Mouse (Mus musculus) macrophage (primary cell): ENCODE data around the gene 2410004B18Rik. TPM values are rescaled to one million over a fixed set of nuclear protein-coding genes. Genes with fewer than 3 reads are reported as not detected.
"Not testable (repeated sequence)": the region's sequence is repeated elsewhere in the genome, so short reads cannot be mapped to it uniquely, and the experiment has no call there.

Experiments used
- H3K27ac ChIP-seq: fragments of 350-480 bp; formaldehyde crosslinking; 2 replicates; pipeline ENCODE4 v1.9.0; 2021
- H3K36me3 ChIP-seq: fragments of 350-480 bp; formaldehyde crosslinking; 2 replicates; pipeline ENCODE4 v1.9.0; 2021; ENCODE audit errors: inconsistent target
- H3K4me3 ChIP-seq: fragments of 350-480 bp; formaldehyde crosslinking; 2 replicates; pipeline ENCODE4 v1.9.0; 2021; ENCODE audit errors: inconsistent target
- H3K79me2 ChIP-seq: fragments of 350-480 bp; formaldehyde crosslinking; 2 replicates; pipeline ENCODE4 v1.9.0; 2021; ENCODE audit errors: inconsistent target
- WGBS: methylation state at CpG from one replicate; pipeline ENCODE4 v1.1.7; 2026; ENCODE audit warnings: inconsistent platforms; ENCODE audit not compliant: missing documents; 5-methylcytosine and 5-hydroxymethylcytosine counted together
- polyA plus RNA-seq: library from polyadenylated mRNA; stranded (reverse); fragments of 250-400 nt; gene quantifications from 3 replicates; pipeline ENCODE4 v1.2.4, GENCODE M21; 2018; ENCODE audit warnings: inconsistent platforms
- total RNA-seq, 78 experiments: library from RNA; depleted of rRNA; stranded (reverse); fragments of 250-400 nt; gene quantifications; 1 replicate in 9 of 78; 2 replicates in 24 of 78; 3 replicates in 43 of 78; 4 replicates in 2 of 78; pipeline ENCODE4 v1.2.4; 2018; ENCODE audit warnings: inconsistent platforms in 56 of 78

The 2410004B18Rik gene
- total RNA-seq (2018; cell fraction: chromatin; rRNA removed) = 10 to 100 TPM; 22.4 to 61.2 (median 43.9) TPM
- 10 to 100 TPM; 19.7 to 28.8 (median 24.7) TPM for total RNA-seq (2018; cell fraction: cytosol; rRNA removed)
- total RNA-seq (2018; cell fraction: nucleus; rRNA removed) = 10 to 100 TPM; 17.7 to 48.8 (median 33.7) TPM
- polyA plus RNA-seq = 19.9 to 24.6 TPM (median 21.5 TPM) in 3 replicates

- Histone ChIP-seq H3K4me3 (peak within 1 kb of the TSS; percentile 59), H3K36me3 (peaks cover 20% of the 10 kb centered on the region; the same call in 1 of the 2 replicates), H3K79me2 (peaks cover 57% of the 10 kb centered on the region), H3K27ac (no peak within 1 kb of the TSS)
- 2% methylated on average over 66 of the region's 70 CpGs for WGBS
Measured at GRCm38 (mm10) chr3:145937505-145938404, at the start of gene 2410004B18Rik. 2410004B18Rik (plus strand) TSS chr3:145938014.

- Histone ChIP-seq H3K4me3 (no peak overlapping the region), H3K27ac (no peak overlapping the region), H3K36me3 (no peaks in the 10 kb centered on the region), H3K79me2 (no peaks in the 10 kb centered on the region)
- 96% methylated on average over 17 of the region's 18 CpGs for WGBS
Measured at GRCm38 (mm10) chr3:145890346-145891132, 47.3 kb upstream of the 2410004B18Rik start.

DNA sequence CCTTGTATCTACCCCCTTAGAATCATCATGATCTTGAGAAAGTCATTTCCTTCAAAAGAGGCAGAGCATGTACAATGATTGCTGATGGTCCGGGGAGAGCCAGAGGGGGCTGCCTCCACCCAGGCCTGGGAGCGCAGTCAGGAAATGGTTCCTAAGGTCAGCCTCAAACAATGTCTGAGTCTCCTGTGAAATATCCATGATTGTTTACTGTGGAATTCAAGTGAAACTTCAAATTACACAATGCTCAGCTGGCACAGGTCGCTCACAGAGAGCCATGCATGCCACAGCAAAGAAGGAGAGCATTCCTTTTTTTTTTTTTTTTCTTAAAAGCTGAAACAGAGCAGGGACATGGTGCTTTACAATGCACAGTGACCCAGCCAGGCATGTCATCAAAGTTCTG lies 45.4 kb upstream of the 2410004B18Rik start:
- H3K79me2 ChIP-seq = no peaks in the 10 kb centered on the region
- H3K36me3 ChIP-seq = no peaks in the 10 kb centered on the region
- 80% methylated on average over 3 of the region's 3 CpGs for WGBS
- no peak overlapping the region for H3K4me3 ChIP-seq
- H3K27ac ChIP-seq = no peak overlapping the region

DNA sequence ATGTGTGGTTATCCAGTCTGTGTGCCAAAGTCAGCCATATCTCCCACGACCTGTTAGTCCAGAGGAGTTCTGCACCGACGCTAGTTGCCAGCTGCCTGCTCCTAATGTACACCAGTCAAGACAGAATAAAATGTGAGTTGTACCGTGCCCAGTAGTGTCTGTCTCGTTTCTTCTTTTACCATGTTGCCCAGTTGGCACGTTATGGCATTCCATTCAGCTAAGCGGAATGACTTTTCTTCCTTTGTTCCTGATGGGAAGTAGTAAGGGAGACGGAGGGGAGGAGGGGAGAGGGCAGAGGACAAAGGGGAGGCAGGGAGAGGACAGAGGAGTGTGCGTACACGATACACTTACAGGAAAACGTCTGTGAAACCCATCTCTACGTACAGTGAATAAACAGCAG lies 43.7 kb upstream of the 2410004B18Rik start:
- 83% methylated on average over 12 of the region's 12 CpGs for WGBS
- no peak overlapping the region for H3K4me3 ChIP-seq
- H3K36me3 ChIP-seq = no peaks in the 10 kb centered on the region
- no peak overlapping the region for H3K27ac ChIP-seq
- no peaks in the 10 kb centered on the region for H3K79me2 ChIP-seq

DNA sequence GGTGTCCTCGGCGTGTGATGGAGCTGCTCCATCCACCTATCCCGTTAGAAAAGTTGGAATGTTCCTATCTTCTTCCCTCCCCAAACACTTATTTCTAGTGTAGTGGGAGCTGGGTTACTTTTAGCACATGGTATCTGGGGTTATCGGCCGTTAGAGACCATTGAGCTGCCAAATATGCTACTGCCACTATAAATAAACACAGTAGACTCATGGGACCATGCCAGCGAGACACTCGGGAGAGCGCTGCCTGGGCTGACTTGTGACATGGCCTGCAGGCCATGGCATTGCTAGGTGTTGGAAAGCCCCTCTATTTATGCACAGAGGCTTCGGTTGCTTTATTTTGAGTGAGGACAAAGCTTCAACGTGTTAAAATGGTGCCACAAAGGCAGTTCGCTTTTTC lies 40.1 kb upstream of the 2410004B18Rik start:
- no peak overlapping the region for H3K4me3 ChIP-seq
- no peak overlapping the region for H3K27ac ChIP-seq
- no peaks in the 10 kb centered on the region for H3K36me3 ChIP-seq
- WGBS = 90% methylated on average over 11 of the region's 11 CpGs
- H3K79me2 ChIP-seq = no peaks in the 10 kb centered on the region

- Histone ChIP-seq H3K79me2 (no peaks in the 10 kb centered on the region), H3K36me3 (no peaks in the 10 kb centered on the region), H3K4me3 (no peak overlapping the region), H3K27ac (no peak overlapping the region)
- WGBS = 93% methylated on average over 7 of the region's 8 CpGs
Measured at GRCm38 (mm10) chr3:145899832-145900231, 38.0 kb upstream of the 2410004B18Rik start.

DNA sequence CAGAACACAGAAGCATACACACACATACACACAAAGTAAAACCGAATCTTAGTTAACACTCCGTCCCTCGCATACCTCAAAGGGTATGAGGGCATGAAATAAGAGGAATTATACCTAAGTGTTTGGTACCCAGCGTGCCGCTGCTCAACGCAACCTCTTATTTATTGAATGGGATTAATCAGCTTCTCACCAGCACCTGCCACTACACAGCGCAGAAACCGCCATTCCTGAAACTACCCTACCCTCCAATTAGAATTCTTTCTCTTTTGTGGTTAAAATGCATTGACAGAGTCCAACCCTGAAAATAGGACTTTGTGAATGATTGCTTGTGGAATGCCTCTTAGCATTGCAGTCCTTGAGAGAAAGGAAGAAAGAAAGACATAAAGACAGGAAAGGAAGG lies 34.3 kb upstream of the 2410004B18Rik start:
- no peak overlapping the region for H3K27ac ChIP-seq
- 95% methylated on average over 8 of the region's 8 CpGs for whole genome bisulfite sequencing

GRCm38 (mm10) chr3:145904850-145905776 lies 32.7 kb upstream of the 2410004B18Rik start:
- Histone ChIP-seq H3K79me2 (no peaks in the 10 kb centered on the region), H3K4me3 (no peak overlapping the region), H3K27ac (no peak overlapping the region), H3K36me3 (no peaks in the 10 kb centered on the region)
- WGBS = 52% methylated on average over 22 of the region's 22 CpGs

More for the DNA sequence above, 34.3 kb upstream of the 2410004B18Rik start:
- Histone ChIP-seq H3K4me3 (no peak overlapping the region), H3K36me3 (no peaks in the 10 kb centered on the region), H3K79me2 (no peaks in the 10 kb centered on the region)

DNA sequence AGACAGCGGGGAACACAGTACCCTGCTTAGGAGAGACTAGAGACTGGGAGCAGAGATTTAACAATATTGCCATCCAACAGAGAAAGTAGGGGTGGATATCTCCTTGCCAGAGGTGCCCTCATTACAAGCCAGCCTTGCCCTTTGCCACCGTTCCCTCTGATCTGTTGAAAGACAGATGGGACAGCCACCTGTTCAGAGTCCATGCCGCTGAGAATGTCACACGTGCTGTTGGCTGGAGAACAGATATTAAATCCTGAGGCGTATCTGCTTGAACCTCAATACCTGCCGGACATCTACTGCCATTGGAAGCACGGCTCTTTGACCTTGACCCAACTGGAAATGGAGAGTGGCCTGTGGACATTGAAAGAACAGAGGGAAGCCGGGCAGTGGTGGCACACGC lies 31.2 kb upstream of the 2410004B18Rik start:
- WGBS = 96% methylated on average over 9 of the region's 9 CpGs
- H3K27ac ChIP-seq = no peak overlapping the region
- H3K79me2 ChIP-seq = no peaks in the 10 kb centered on the region
- H3K36me3 ChIP-seq = no peaks in the 10 kb centered on the region
- no peak overlapping the region for H3K4me3 ChIP-seq

DNA sequence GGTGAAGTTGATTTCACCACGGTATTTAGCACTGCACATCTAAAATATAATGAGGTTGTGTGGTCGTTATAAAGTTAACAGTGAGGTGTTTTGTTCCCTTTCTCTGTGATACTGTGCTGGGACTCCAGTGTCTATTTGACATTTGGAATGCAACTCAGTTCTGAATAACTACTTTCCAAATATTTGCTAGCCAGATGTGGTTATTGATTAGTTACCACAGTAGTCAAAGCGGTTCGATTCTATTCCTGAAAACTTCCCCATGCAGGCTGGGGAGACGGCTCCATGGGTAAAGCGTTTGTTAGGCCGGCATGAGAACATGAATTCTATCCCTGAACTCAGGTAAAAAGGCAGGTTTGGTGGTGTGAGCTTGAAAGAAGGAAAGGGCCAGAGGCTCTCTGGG lies 25.3 kb upstream of the 2410004B18Rik start:
- Histone ChIP-seq H3K27ac (no peak overlapping the region), H3K36me3 (no peaks in the 10 kb centered on the region), H3K4me3 (no peak overlapping the region), H3K79me2 (no peaks in the 10 kb centered on the region)
- WGBS = 95% methylated on average over 7 of the region's 7 CpGs

DNA sequence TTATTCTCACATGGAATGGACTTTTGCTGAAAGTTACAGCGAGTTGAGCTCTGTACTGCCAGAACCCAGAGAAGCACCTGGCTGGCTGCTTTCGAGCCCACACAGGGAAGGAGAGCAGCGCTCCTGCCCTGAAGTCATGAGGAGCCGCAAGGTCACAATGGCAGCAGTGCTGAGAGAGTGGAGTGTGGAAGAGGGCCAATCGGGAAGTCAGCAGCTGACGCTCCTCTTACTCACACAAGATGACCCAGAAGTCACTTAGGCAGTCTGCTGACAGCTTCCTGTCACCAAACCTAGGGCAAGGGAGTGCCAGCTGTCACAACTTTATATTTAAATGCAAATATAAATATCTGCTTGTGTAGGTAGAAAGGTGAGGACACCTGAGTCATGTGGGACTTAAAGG lies 24.6 kb upstream of the 2410004B18Rik start:
- Histone ChIP-seq H3K4me3 (no peak overlapping the region), H3K79me2 (no peaks in the 10 kb centered on the region), H3K27ac (no peak overlapping the region), H3K36me3 (no peaks in the 10 kb centered on the region)
- 88% methylated on average over 6 of the region's 6 CpGs for WGBS

DNA sequence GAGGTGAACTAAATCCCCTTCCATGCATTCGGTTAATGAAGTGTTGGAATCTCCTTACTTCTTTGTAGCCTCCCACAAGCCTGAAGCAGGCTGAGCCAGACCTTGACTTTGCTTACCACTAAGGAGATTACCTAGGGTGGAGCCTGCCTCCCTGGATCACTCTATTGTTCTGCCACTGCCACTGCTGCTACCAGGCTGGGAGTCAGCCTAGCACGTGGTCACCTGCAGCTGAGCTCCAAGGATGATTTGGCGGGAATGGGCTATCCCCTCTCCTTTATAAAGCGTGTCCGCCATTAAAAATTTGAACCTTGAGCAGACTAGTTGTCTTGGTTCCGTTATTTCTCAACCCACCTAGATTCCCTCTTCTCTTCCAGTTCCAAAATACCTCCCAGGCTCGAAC lies 23.9 kb upstream of the 2410004B18Rik start:
- not testable (repeated sequence) for H3K27ac ChIP-seq

GRCm38 (mm10) chr3:145916374-145916773 lies 21.4 kb upstream of the 2410004B18Rik start:
- 52% methylated on average over 5 of the region's 5 CpGs for WGBS
- H3K79me2 ChIP-seq = no peaks in the 10 kb centered on the region
- no peaks in the 10 kb centered on the region for H3K36me3 ChIP-seq

More for the DNA sequence above, 23.9 kb upstream of the 2410004B18Rik start:
- not testable (repeated sequence) for H3K4me3 ChIP-seq, H3K79me2 ChIP-seq, H3K36me3 ChIP-seq
- WGBS = 96% methylated on average over 7 of the region's 7 CpGs

GRCm38 (mm10) chr3:145916826-145917225 lies 21.0 kb upstream of the 2410004B18Rik start:
- no peak overlapping the region for H3K27ac ChIP-seq
- no peak overlapping the region for H3K4me3 ChIP-seq
- 68% methylated on average over 4 of the region's 4 CpGs for WGBS
- H3K79me2 ChIP-seq = no peaks in the 10 kb centered on the region
- H3K36me3 ChIP-seq = no peaks in the 10 kb centered on the region

More at GRCm38 (mm10) chr3:145916374-145916773, 21.4 kb upstream of the 2410004B18Rik start:
- no peak overlapping the region for H3K27ac ChIP-seq
- H3K4me3 ChIP-seq = no peak overlapping the region
